Mouse (Mus musculus): ENCODE measurements around the gene Gm3336.

The Gm3336 gene

GRCm38 (mm10) chr8:70765838-70766570 is 47.7 kb downstream of the Gm3336 start:
- peak in 1 of 2 experiments; percentile 54 for DNase-seq

GRCm38 (mm10) chr8:70766571-70767440 is 48.5 kb downstream of the Gm3336 start:
- DNase-seq: peak; percentile 93

GRCm38 (mm10) chr8:70767503-70767902 is 49.2 kb downstream of the Gm3336 start:
- DNase-seq: no peak

- DNase-seq: peak in 1 of 2 experiments; percentile 34
Observed at GRCm38 (mm10) chr8:70768231-70768776, 50.0 kb downstream of the Gm3336 start.

- DNase-seq: peak in 1 of 2 experiments; percentile 23
Observed at GRCm38 (mm10) chr8:70768956-70769355, 50.6 kb downstream of the Gm3336 start.

GRCm38 (mm10) chr8:70769359-70769758 is 51.0 kb downstream of the Gm3336 start:
- DNase-seq: peak; percentile 93 to 96

- no peak for DNase-seq
Observed at GRCm38 (mm10) chr8:70769858-70770257, 51.5 kb downstream of the Gm3336 start.

- no peak for DNase-seq
Observed at GRCm38 (mm10) chr8:70770748-70771147, 52.4 kb downstream of the Gm3336 start.

- DNase-seq: no peak
Observed at GRCm38 (mm10) chr8:70771217-70771616, 52.9 kb downstream of the Gm3336 start.

- no peak for DNase-seq
Observed at GRCm38 (mm10) chr8:70772075-70772474, 53.7 kb downstream of the Gm3336 start.
